Mouse (Mus musculus): ENCODE data around the gene Rnf41.

Gene Rnf41

GRCm38 (mm10) chr10:128429052-128429451 lies 17.6 kb downstream of the Rnf41 start:
- no peak for DNase-seq (ENCODE audit: low spot score in 2 of 2)

DNA sequence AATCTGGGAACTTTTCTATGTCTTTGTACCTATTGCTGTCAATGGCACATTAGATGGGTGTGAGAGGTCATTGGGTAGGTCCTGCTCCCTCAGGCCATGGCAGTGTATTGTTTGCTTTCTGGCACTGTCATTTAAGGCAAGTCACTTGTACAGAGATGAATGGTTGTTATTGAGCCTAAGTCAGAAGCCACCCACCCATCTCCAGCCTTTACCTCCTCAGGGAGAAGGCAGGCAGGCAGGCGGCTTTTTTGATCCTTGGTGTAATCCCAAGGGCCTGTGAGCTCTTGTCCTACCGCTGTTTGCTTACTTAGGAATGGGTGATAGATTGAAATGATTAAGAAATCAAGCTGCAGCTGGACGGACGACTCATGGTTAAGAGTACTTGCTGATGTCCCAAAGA lies 18.0 kb downstream of the Rnf41 start:
- DNase-seq (ENCODE audit: low spot score in 2 of 2): no peak

DNA sequence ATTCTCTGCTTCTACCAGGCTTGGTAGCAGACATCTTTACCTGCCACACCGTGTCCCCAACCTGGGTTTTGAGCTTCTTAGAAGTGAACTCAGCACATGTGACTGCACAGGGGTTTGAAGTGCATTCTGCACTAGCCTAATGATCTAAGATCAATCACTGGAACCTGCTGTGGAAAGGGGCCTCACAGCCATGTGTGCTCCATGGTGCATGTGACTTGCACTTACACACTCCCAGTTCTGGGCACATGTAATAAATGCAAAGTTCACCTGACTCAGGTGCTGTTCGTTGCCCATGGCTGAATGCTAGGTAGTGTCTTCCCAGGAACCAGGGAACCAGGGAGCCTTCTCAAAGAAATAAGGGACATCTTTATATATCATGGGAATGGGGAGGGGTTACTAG lies 22.0 kb downstream of the Rnf41 start:
- DNase-seq (ENCODE audit: low spot score in 2 of 2): no peak

- no peak for DNase-seq (ENCODE audit: low spot score in 2 of 2)
These were observed 23.2 kb downstream of the Rnf41 start for GRCm38 (mm10) chr10:128434681-128435080.

DNA sequence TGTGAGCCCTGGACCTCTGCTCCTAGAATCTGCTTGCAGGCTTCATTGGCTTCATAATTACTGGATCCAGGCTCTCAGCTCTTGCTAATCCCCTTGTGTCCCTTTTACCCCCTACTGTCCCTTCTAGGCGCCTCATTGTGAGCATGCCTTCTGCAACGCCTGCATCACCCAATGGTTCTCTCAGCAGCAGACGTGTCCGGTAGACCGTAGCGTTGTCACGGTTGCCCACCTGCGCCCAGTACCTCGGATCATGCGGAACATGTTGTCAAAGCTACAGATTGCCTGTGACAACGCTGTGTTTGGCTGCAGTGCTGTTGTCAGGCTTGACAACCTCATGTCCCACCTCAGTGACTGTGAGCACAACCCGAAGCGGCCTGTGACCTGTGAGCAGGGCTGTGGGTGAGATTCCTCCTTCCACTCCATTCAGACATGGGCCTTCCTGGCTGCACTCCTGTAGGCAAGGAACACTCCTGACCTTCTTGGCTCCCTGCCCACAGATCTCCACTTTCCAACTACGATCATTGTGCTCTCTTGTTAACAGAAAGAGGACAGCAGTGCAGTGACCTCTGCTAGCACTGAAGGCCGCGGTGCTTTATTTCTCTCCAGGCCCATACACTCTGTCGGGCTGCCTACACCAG lies 23.8 kb downstream of the Rnf41 start:
- no peak for DNase-seq (ENCODE audit: low spot score in 2 of 2)

DNA sequence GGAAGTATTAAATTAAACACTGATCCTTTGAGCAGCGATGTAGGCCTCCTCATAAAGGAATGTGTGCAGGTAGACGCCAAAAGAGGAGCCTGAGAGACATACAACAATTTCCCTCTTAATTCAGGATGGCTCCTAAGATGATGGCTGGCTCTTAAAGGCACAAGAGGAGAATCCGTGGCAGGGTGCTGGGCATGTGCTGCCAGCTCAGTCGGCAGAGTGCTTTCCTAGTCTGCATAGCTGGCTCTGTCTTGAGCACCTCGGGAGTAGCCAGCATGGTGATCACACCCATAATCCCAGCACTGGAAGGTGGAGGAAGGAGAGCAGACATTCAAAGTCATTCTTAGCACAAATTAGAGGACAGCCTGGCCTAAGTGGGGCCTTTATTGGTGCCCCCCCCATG lies 24.4 kb downstream of the Rnf41 start:
- no peak for DNase-seq (ENCODE audit: low spot score in 2 of 2)

DNA sequence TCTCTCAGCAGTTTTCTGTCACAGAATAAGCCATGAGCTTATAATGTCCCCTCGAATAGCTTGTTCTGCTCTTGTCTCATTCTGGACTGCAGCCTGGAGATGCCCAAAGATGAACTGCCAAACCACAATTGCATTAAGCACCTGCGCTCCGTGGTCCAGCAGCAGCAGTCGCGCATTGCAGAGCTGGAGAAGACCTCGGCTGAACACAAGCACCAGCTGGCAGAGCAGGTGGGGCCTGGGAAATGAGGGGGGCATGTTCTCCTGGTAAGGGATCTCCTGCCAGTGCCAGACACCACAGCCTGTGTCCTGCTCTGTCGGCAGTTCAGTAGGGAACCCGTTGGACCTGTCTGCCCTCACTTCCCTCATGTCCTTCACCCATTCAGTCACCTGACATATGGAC lies 24.9 kb downstream of the Rnf41 start:
- DNase-seq (ENCODE audit: low spot score in 2 of 2): no peak

DNA sequence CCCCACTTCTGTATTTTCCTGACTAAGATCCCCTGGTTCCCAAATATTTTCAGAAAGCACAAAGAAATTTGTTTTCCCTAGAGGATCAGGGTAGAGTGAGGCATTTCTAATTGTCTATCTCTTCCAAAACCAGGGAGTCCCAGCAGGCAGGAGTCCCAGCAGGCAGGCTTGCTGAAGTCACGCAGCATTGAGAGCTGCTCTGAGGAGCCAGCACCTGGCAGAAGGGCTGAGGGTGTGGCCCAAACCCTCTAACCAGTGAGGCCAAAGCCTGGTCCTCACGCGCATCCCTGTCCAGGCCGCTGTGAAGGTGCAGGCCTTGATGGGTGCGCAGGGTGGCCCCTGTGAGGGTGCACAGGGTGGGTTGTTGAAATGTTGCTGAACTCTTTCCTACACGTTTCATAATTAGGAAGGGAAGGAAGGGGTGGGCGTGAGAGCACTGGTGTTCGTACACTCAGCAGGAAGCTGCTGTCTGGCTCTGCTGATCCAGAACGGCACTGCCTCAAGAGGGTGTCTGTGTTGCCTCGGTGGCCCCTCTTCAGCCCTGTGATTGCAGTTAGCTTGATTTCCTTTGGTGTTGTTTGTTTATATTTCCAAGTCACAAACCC lies 27.3 kb downstream of the Rnf41 start:
- no peak for DNase-seq (ENCODE audit: low spot score in 2 of 2)

DNA sequence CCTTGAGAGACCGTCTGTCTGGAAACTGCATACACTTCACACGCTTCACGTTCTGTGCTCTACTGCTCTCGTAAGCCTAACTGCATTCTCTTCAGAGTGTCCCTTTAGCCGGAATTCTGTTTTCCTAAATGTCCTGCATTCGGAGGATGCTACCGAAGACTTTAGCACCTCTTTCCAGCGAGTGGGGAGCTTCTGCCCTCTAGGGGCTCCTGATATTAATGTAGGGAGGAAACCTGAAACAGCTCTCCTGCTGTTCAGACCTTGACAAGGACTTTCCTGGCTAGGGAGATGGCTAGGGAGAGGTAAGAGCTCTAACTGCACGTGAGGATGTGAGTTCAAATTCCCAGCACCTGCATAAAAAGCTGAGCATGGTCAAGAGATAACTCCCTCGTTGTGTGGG lies 28.9 kb downstream of the Rnf41 start:
- no peak for DNase-seq (ENCODE audit: low spot score in 2 of 2)

DNA sequence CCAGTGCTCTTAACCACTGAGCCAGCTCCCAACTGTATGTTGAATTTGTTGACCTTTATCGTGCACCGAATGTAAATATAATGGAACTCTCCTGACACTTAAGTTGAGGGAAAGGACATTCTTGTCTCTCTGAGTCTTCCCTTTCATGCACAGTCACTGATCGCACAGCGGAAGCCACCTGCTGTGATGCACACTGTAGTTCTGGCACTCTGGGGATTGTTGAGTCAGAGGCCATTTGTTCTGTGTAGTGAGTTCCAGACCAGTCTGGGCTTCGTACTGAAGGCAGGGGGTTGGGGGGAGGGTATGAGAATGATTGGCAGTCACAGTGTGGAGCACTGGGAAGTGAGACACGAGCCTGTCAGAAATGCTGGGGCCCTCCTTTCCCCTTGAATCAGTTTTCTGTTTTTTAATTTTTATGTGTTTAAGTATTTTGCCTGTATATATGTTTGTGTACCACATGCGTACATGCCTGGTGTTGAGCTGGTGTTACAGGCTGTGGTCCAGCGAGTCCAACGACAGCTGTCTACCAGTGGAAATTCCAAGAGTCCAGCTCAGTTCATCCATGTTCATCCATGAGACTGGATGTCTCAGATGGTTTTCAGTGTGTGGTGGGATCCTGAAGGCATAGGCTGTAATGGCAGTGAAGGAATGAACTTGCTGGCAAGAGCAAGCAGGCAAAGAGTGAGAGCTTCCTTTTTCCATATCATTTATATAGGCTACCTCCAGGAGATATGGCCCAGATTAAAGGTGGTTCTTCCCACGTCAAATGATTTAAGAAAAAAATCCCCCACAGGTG lies 30.1 kb downstream of the Rnf41 start:
- DNase-seq (ENCODE audit: low spot score in 2 of 2): no peak

- DNase-seq (ENCODE audit: low spot score in 2 of 2): no peak
These were observed 31.3 kb downstream of the Rnf41 start for GRCm38 (mm10) chr10:128442718-128443117.

DNA sequence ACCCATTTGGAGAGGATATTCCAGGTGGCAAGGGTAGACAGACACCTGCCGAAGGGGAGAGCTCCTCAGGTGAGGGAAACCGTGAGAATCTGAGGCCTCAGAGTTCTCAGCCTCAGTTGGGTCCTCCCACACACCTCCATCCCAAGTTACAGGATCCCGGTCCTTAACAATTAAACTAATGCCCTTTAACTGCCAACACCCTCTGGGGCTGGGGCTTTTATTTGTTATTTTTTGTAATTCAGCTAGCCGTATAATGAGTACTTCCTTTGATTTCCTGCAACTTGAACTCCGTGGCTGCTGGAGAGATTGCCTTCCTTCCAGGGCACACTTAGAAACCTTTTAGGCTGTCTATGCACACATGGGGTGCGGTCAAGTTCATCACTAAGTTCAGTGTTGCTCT lies 32.9 kb downstream of the Rnf41 start:
- DNase-seq (ENCODE audit: low spot score in 2 of 2): no peak

DNA sequence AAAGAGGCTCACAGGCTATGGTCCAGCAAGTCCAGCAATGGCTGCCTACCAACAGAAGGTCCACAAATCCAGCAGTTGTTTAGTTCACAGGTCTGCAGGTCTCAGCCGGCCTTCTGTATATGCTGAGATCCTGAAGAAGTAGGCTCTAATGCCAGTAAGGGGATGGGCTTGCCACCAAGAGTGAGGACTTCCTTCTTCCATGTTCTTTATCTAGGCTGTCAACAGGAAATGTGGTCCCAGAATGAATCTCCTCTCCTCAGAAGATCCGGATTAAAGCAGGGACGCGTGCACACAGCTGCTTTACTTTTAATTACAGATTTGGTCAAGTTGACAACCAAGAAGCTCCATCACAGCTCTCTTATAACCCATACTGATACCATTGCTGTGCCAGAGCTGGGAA lies 34.0 kb downstream of the Rnf41 start:
- DNase-seq (ENCODE audit: low spot score in 2 of 2): no peak

DNA sequence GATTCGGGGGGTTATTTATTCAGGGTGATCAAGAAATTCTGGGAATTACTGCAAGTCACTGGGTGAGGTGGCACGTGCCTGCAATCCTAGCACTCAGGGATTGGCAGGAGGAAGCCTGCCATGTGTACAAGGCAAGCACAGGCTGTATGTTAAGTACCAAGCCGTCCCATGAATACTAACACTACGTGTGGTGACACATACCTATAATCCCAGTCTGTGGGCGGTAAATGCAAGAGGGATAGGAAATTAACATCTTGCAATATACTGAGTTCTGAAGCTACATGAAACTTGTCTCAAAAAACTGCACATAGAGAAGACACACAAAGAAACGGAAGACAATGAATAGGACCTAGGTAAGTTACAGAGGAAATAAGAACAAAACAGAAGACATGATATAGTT lies 39.6 kb downstream of the Rnf41 start:
- no peak for DNase-seq (ENCODE audit: low spot score in 2 of 2)

GRCm38 (mm10) chr10:128454471-128454870 lies 43.0 kb downstream of the Rnf41 start:
- no peak for DNase-seq (ENCODE audit: low spot score in 2 of 2)

DNA sequence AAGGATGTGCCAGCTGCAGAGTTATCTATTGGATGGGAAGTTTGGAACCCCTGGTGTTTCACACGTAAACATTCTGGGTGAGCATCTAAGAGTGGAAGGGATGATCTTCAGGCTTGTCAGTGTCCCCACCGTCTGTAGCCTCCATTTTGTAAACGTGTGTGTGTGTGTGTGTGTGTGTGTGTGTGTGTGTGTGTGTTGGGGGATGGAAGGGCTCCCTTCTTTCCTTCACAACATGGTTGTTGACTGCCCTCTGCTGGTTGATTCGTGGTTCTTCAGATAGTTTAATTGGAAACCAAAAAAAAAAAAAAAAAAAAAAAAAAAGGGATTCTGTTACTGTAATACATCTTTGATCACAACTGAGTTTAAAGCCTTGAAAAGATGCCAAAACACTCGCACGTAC lies 43.8 kb downstream of the Rnf41 start:
- DNase-seq (ENCODE audit: low spot score in 2 of 2): peak; percentile 22 to 53

GRCm38 (mm10) chr10:128457676-128458075 lies 46.2 kb downstream of the Rnf41 start:
- DNase-seq (ENCODE audit: low spot score in 2 of 2): no peak

- peak; percentile 97 for DNase-seq (ENCODE audit: low spot score in 2 of 2)
These were observed 46.9 kb downstream of the Rnf41 start for GRCm38 (mm10) chr10:128458348-128458718.

GRCm38 (mm10) chr10:128458719-128459408 lies 47.4 kb downstream of the Rnf41 start, which contains the start of gene Smarcc2:
Gene Smarcc2 (plus strand): TSS chr10:128459248.
- DNase-seq (ENCODE audit: low spot score in 2 of 2): peak; percentile 59 to 67

- DNase-seq (ENCODE audit: low spot score in 2 of 2): peak in 1 of 2 experiments; percentile 37
These were observed 48.2 kb downstream of the Rnf41 start for GRCm38 (mm10) chr10:128459409-128460269.

- DNase-seq (ENCODE audit: low spot score in 2 of 2): no peak
These were observed 48.8 kb downstream of the Rnf41 start for GRCm38 (mm10) chr10:128460270-128460630.

DNA sequence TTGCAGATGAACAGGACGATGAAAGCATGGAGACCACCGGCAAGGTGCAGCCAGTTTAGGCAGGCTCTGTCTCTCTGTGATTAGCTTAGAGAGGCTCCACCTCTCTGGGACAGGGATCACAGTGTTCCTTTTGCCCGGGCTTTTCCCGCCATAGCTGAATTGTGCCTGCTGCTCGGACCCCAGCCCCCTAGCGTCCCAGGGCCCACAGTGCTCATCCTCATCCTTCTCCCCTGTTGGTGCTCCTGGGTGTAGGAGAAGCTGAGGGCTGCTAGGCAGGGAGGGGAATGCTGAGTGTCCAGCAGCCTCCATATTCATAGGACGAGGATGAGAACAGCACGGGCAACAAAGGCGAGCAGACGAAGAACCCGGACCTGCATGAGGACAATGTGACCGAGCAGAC lies 62.9 kb downstream of the Rnf41 start:
- no peak for DNase-seq (ENCODE audit: low spot score in 2 of 2)
